In the genomic region with DNA sequence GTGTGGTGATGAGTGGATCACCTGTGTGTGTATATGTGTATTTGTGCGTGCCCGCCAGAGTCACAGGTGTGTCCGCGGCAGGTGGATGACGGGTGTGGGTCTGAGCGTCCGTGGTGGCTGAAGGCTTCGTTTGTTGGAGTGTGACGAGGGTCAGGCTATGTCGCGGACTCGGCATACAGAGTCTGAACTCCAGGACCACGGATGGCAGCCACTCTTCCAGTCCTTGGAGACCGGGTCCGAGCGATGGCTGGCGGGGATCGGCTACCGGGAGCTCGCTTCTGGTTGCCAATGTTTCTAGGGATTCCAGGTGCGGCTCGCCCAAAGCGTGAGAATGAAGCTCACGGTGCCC, we compare ENCODE assay signal across 8 mouse cellular contexts. TPM values are rescaled to one million over a fixed set of nuclear protein-coding genes. Genes with fewer than 3 reads are reported as not detected.
DNase-seq lines count a peak whose midpoint lies in the region; ATAC-seq lines count a peak whose summit lies in the region.

No protein-coding gene starts in this region.

- intact Hi-C loops in left cerebral cortex, postnatal 36 days (cut with DNase I) = loop anchor here (2.0 kb wide), 1 partner anchor 15 kb away; no protein-coding TSS in a partner anchor
- intact Hi-C loops in left cerebral cortex, postnatal 25 days (cut with DNase I) = loop anchor here (2.0 to 5.0 kb wide), 3 partner anchors 15 to 153 kb away; no protein-coding TSS in a partner anchor

- peak overlapping the region; percentile 65 for H3K27ac ChIP-seq in embryonic facial prominence, embryonic 10.5 days (replicated peaks)
- H3K27ac ChIP-seq in hindbrain, embryonic 14.5 days = 0 out of 2 replicates have a peak overlapping the region, but pooled peaks have one; percentile 17
- peak overlapping the region; percentile 76 for H3K27ac ChIP-seq in midbrain, embryonic 15.5 days

- H3K9ac ChIP-seq in hindbrain, embryonic 14.5 days = peak overlapping the region; percentile 56
- H3K9ac ChIP-seq in midbrain, embryonic 15.5 days = peak overlapping the region; percentile 67

- H3K36me3 ChIP-seq in embryonic facial prominence, embryonic 10.5 days (replicated peaks) = peaks cover 5% of the 10 kb centered on the region
- H3K36me3 ChIP-seq in hindbrain, embryonic 14.5 days (replicated peaks; ENCODE audit: control insufficient read depth, insufficient read depth) = no peaks in the 10 kb centered on the region
- H3K36me3 ChIP-seq in midbrain, embryonic 15.5 days (replicated peaks) = no peaks in the 10 kb centered on the region

- peaks cover 65% of the 10 kb centered on the region for H3K27me3 ChIP-seq in embryonic facial prominence, embryonic 10.5 days (replicated peaks; ENCODE audit: low read depth, poor library complexity, severe bottlenecking)
- peaks cover 12% of the 10 kb centered on the region for H3K27me3 ChIP-seq in hindbrain, embryonic 14.5 days (ENCODE audit: control insufficient read depth, insufficient read depth, low read length)
- peaks cover 22% of the 10 kb centered on the region for H3K27me3 ChIP-seq in midbrain, embryonic 15.5 days (replicated peaks)

- peaks cover 41% of the 10 kb centered on the region for H3K4me1 ChIP-seq in embryonic facial prominence, embryonic 10.5 days
- H3K4me1 ChIP-seq in hindbrain, embryonic 14.5 days (replicated peaks; ENCODE audit: control insufficient read depth, insufficient read depth, low read length) = peaks cover 15% of the 10 kb centered on the region; the same call in 1 of the 2 replicates
- H3K4me1 ChIP-seq in midbrain, embryonic 15.5 days = peaks cover 23% of the 10 kb centered on the region

- WGBS in embryonic facial prominence, embryonic 10.5 days = 2% methylated on average over 24 of the region's 24 CpGs
- under 1% methylated on average over 24 of the region's 24 CpGs for WGBS in hindbrain, embryonic 14.5 days
- 1% methylated on average over 24 of the region's 24 CpGs for WGBS in midbrain, embryonic 15.5 days

- no peaks in the 10 kb centered on the region for H3K9me3 ChIP-seq in embryonic facial prominence, embryonic 10.5 days
- no peaks in the 10 kb centered on the region for H3K9me3 ChIP-seq in hindbrain, embryonic 14.5 days (ENCODE audit: control insufficient read depth, low read length)
- H3K9me3 ChIP-seq in midbrain, embryonic 15.5 days = no peaks in the 10 kb centered on the region

- peak overlapping the region; percentile 83 for H3K4me2 ChIP-seq in hindbrain, embryonic 14.5 days (replicated peaks)
- peak overlapping the region; percentile 92 for H3K4me2 ChIP-seq in midbrain, embryonic 15.5 days

- peak; percentile 28 to 32 for DNase-seq in left cerebral cortex, postnatal 36 days (ENCODE audit: low spot score in 2 of 2)
- DNase-seq in left cerebral cortex, adult 18-20 months (ENCODE audit: low spot score in 2 of 2) = no peak
- DNase-seq in embryonic facial prominence, embryonic 10.5 days (ENCODE audit: low spot score) = no peak
- DNase-seq in hindbrain, embryonic 14.5 days (ENCODE audit: low spot score) = no peak
- no peak for DNase-seq in right cerebral cortex, postnatal 14 days
- no peak for DNase-seq in urinary bladder, postnatal 4 days (ENCODE audit: low spot score in 2 of 2)
- no peak for DNase-seq in left cerebral cortex, postnatal 25 days (ENCODE audit: low spot score in 2 of 2)

- H3K4me3 ChIP-seq in embryonic facial prominence, embryonic 10.5 days = peak overlapping the region; percentile 60
- peak overlapping the region; percentile 53 for H3K4me3 ChIP-seq in hindbrain, embryonic 14.5 days (replicated peaks; ENCODE audit: low read length)
- peak overlapping the region; percentile 54 for H3K4me3 ChIP-seq in midbrain, embryonic 15.5 days

- ATAC-seq in hindbrain, embryonic 14.5 days (ENCODE audit: low FRiP score) = peak; percentile 5; the same call in 1 of the 2 replicates
- peak; percentile 22 for ATAC-seq in midbrain, embryonic 15.5 days (replicated peaks)

RNA-seq across cellular contexts. Expression of a gene that starts 3.2 kb away (rescaled TPM):
- total RNA-seq in left cerebral cortex, postnatal 36 days (2021) = 10 to 100 TPM; 27.0 to 40.0 TPM
- 10 to 100 TPM; 35.1 to 57.4 TPM for total RNA-seq in left cerebral cortex, adult 18-20 months (2021)
- polyA plus RNA-seq in embryonic facial prominence, embryonic 10.5 days (2016; fragmentation: Nextera tagmentation; extraction: Ambion mirVana) = 26.0 and 27.5 TPM in 2 replicates
- 79.5 and 97.7 TPM in 2 replicates for polyA plus RNA-seq in hindbrain, embryonic 14.5 days (2014; fragmentation: Nextera tagmentation; extraction: Ambion mirVana)
- 97.7 and 99.9 TPM in 2 replicates for polyA plus RNA-seq in midbrain, embryonic 15.5 days (2015; fragmentation: Nextera tagmentation; extraction: Ambion mirVana)
- total RNA-seq in left cerebral cortex, postnatal 25 days (2021) = 10 to 100 TPM; 36.0 to 54.2 TPM

RNA-seq across cellular contexts. Expression of a gene that starts 20.0 kb away (rescaled TPM):
- total RNA-seq in left cerebral cortex, postnatal 36 days (2021) = under 1 TPM in 1 of 2 experiments, not detected in 1; 0.52 TPM
- total RNA-seq in left cerebral cortex, adult 18-20 months (2021) = not detected
- polyA plus RNA-seq in embryonic facial prominence, embryonic 10.5 days (2016; fragmentation: Nextera tagmentation; extraction: Ambion mirVana) = 0.09 and 0.21 TPM in 2 replicates
- polyA plus RNA-seq in hindbrain, embryonic 14.5 days (2014; fragmentation: Nextera tagmentation; extraction: Ambion mirVana) = not detected in 2 replicates
- 0.15 TPM in 1 of 2 replicates, not detected in the other for polyA plus RNA-seq in midbrain, embryonic 15.5 days (2015; fragmentation: Nextera tagmentation; extraction: Ambion mirVana)
- under 1 TPM in 1 of 2 experiments, not detected in 1; 0.14 TPM for total RNA-seq in left cerebral cortex, postnatal 25 days (2021)

Comparison
In these comparisons a context has a peak if more than half of its experiments do, and no peak if none do; other contexts are left out.
1. DNase-seq: peak in left cerebral cortex, postnatal 36 days (2 of 2); none in left cerebral cortex, adult 18-20 months (0 of 2), embryonic facial prominence, embryonic 10.5 days (single experiment), hindbrain, embryonic 14.5 days (single experiment), right cerebral cortex, postnatal 14 days (single experiment), urinary bladder, postnatal 4 days (0 of 2) and left cerebral cortex, postnatal 25 days (0 of 2).
2. H3K27ac ChIP-seq: peak in every context shown above with its lines; median percentile 76 in midbrain, embryonic 15.5 days; 65 in embryonic facial prominence, embryonic 10.5 days; 17 in hindbrain, embryonic 14.5 days.
3. Peak in every context shown above with its lines, with median percentiles within 50 percentile points of each other: H3K4me3 ChIP-seq.